Mouse (Mus musculus) intestine, embryonic 16.5 days (tissue): ENCODE measurements around the gene Dcps. TPM values are rescaled to one million over a fixed set of nuclear protein-coding genes. Genes with fewer than 3 reads are reported as not detected.

Source experiments
- ATAC-seq: fragments of 200-750 bp; cut with Nextera tagmentation; 2 replicates; pipeline ENCODE4 v1.8.0; 2017; ENCODE audit warnings: moderate TSS enrichment, moderate library complexity
- H3K27ac ChIP-seq: fragments of 300-500 bp; sonication (generic); 2 replicates; pipeline ENCODE4 v1.5.1; 2014; ENCODE audit warnings: mild to moderate bottlenecking, low read length
- H3K27me3 ChIP-seq: fragments of 300-500 bp; sonication (generic); replicated peaks from 2 replicates; pipeline ENCODE4 v1.6.1; 2014; ENCODE audit warnings: low read length, control low read depth, mixed read lengths; ENCODE audit not compliant: control insufficient read depth, insufficient read depth
- H3K36me3 ChIP-seq: fragments of 300-500 bp; sonication (generic); 2 replicates; pipeline ENCODE4 v1.6.1; 2014; ENCODE audit warnings: low read length, control low read depth; ENCODE audit not compliant: control insufficient read depth, insufficient read depth
- H3K4me1 ChIP-seq: fragments of 300-500 bp; sonication (generic); 2 replicates; pipeline ENCODE4 v1.6.1; 2014; ENCODE audit warnings: low read length, control low read depth, mixed read lengths; ENCODE audit not compliant: control insufficient read depth, insufficient read depth
- H3K4me2 ChIP-seq: fragments of 300-500 bp; sonication (generic); 2 replicates; pipeline ENCODE4 v1.6.1; 2014; ENCODE audit warnings: low read depth, low read length, control low read depth
- H3K4me3 ChIP-seq: fragments of 300-500 bp; sonication (generic); 2 replicates; pipeline ENCODE4 v1.5.1; 2014; ENCODE audit warnings: mild to moderate bottlenecking, low read length
- H3K9ac ChIP-seq: fragments of 300-500 bp; sonication (generic); 2 replicates; pipeline ENCODE4 v1.6.1; 2014; ENCODE audit warnings: low read depth, low read length
- H3K9me3 ChIP-seq: fragments of 300-500 bp; sonication (generic); 2 replicates; pipeline ENCODE4 v1.6.1; 2016; ENCODE audit warnings: low read length, control low read depth; ENCODE audit not compliant: control insufficient read depth
- WGBS: fragments of 180-500 bp; shearing (Covaris S2); extraction: QIAGEN DNeasy Blood & Tissue Kit; methylation state at CpG from one replicate; pipeline ENCODE4 v1.1.7; 2014; 5-methylcytosine and 5-hydroxymethylcytosine counted together
- polyA plus RNA-seq: library from polyadenylated mRNA; unstranded; fragments of >200 nt; fragmentation: Nextera tagmentation; extraction: Ambion mirVana; gene quantifications from 2 replicates; pipeline ENCODE4 v1.2.1, GENCODE M21; 2015

The Dcps gene
- polyA plus RNA-seq, 1 experiment from 2014 or later, result 88.2 TPM

GRCm38 (mm10) chr9:35199772-35200471 is 24.1 kb upstream of the Dcps start, which contains the start of the genes Srpr and Tirap:
Srpr (plus strand) TSS chr9:35200175.
Tirap (minus strand) TSS chr9:35200291.
- Histone ChIP-seq H3K4me2 (peak within 1 kb of the TSS; percentile 82), H3K9ac (peak within 1 kb of the TSS; percentile 86), H3K27me3 (no peaks in the 10 kb centered on the region), H3K4me1 (peaks cover 5% of the 10 kb centered on the region; the same call in 1 of the 2 replicates), H3K9me3 (no peaks in the 10 kb centered on the region), H3K27ac (peak within 1 kb of the TSS; percentile 63), H3K36me3 (no peaks in the 10 kb centered on the region), H3K4me3 (peak within 1 kb of the TSS; percentile 73)
- WGBS, result under 1% methylated on average over 39 of the region's 44 CpGs
- ATAC-seq, result peak; percentile 95

- Histone ChIP-seq H3K27ac (peak overlapping the region; percentile 63), H3K4me2 (peak overlapping the region; percentile 82), H3K9ac (peak overlapping the region; percentile 86), H3K27me3 (no peaks in the 10 kb centered on the region), H3K4me1 (peaks cover 5% of the 10 kb centered on the region; the same call in 1 of the 2 replicates), H3K36me3 (no peaks in the 10 kb centered on the region), H3K4me3 (peak overlapping the region; percentile 73), H3K9me3 (no peaks in the 10 kb centered on the region)
- peak; percentile 77 for ATAC-seq
- 21% methylated on average over 18 of the region's 18 CpGs for WGBS
Measured at GRCm38 (mm10) chr9:35198945-35199771, 23.3 kb upstream of the Dcps start.

GRCm38 (mm10) chr9:35198351-35198750 is 22.5 kb upstream of the Dcps start:
- H3K27ac ChIP-seq, result no peak overlapping the region
- no peaks in the 10 kb centered on the region for H3K27me3 ChIP-seq
- H3K4me3 ChIP-seq, result no peak overlapping the region
- no peak for ATAC-seq
- WGBS, result 82% methylated on average over 10 of the region's 10 CpGs
- H3K4me2 ChIP-seq, result no peak overlapping the region
- no peaks in the 10 kb centered on the region for H3K36me3 ChIP-seq
- H3K4me1 ChIP-seq, result peaks cover 5% of the 10 kb centered on the region; the same call in 1 of the 2 replicates
- H3K9ac ChIP-seq, result no peak overlapping the region
- H3K9me3 ChIP-seq, result no peaks in the 10 kb centered on the region

- no peak overlapping the region for H3K4me2 ChIP-seq
- no peaks in the 10 kb centered on the region for H3K27me3 ChIP-seq
- no peak overlapping the region for H3K9ac ChIP-seq
- H3K27ac ChIP-seq, result no peak overlapping the region
- ATAC-seq, result no peak
- no peaks in the 10 kb centered on the region for H3K9me3 ChIP-seq
- 89% methylated on average over 3 of the region's 3 CpGs for WGBS
- no peak overlapping the region for H3K4me3 ChIP-seq
- peaks cover 5% of the 10 kb centered on the region; the same call in 1 of the 2 replicates for H3K4me1 ChIP-seq
- H3K36me3 ChIP-seq, result no peaks in the 10 kb centered on the region
Measured at GRCm38 (mm10) chr9:35197625-35198024, 21.8 kb upstream of the Dcps start.

- WGBS, result 95% methylated on average over 3 of the region's 3 CpGs
- no peak overlapping the region for H3K4me2 ChIP-seq
- no peak overlapping the region for H3K4me3 ChIP-seq
- no peaks in the 10 kb centered on the region for H3K27me3 ChIP-seq
- no peak overlapping the region for H3K27ac ChIP-seq
- no peaks in the 10 kb centered on the region for H3K4me1 ChIP-seq
- no peak for ATAC-seq
- H3K9ac ChIP-seq, result no peak overlapping the region
- H3K36me3 ChIP-seq, result no peaks in the 10 kb centered on the region; the same call in 1 of the 2 replicates
- H3K9me3 ChIP-seq, result no peaks in the 10 kb centered on the region
Measured at GRCm38 (mm10) chr9:35194048-35194447, 18.2 kb upstream of the Dcps start.

- no peaks in the 10 kb centered on the region for H3K27me3 ChIP-seq
- 85% methylated on average over 11 of the region's 11 CpGs for WGBS
- no peak overlapping the region for H3K27ac ChIP-seq
- no peak overlapping the region for H3K4me2 ChIP-seq
- no peaks in the 10 kb centered on the region for H3K9me3 ChIP-seq
- no peak overlapping the region for H3K4me3 ChIP-seq
- no peak for ATAC-seq
- peaks cover 7% of the 10 kb centered on the region; the same call in 1 of the 2 replicates for H3K36me3 ChIP-seq
- no peaks in the 10 kb centered on the region for H3K4me1 ChIP-seq
- no peak overlapping the region for H3K9ac ChIP-seq
Measured at GRCm38 (mm10) chr9:35192983-35193542, 17.2 kb upstream of the Dcps start.

- 77% methylated on average over 22 of the region's 22 CpGs for WGBS
- ATAC-seq, result no peak
Measured at GRCm38 (mm10) chr9:35188700-35189099, 12.8 kb upstream of the Dcps start.

GRCm38 (mm10) chr9:35187351-35187903 is 11.6 kb upstream of the Dcps start:
- H3K36me3 ChIP-seq, result peaks cover 7% of the 10 kb centered on the region; the same call in 1 of the 2 replicates
- no peak overlapping the region for H3K4me2 ChIP-seq
- no peaks in the 10 kb centered on the region for H3K9me3 ChIP-seq
- no peak overlapping the region for H3K4me3 ChIP-seq
- 82% methylated on average over 10 of the region's 10 CpGs for WGBS
- no peaks in the 10 kb centered on the region for H3K4me1 ChIP-seq
- ATAC-seq, result no peak
- no peak overlapping the region for H3K27ac ChIP-seq
- no peak overlapping the region for H3K9ac ChIP-seq
- H3K27me3 ChIP-seq, result no peaks in the 10 kb centered on the region

More at GRCm38 (mm10) chr9:35188700-35189099, 12.8 kb upstream of the Dcps start:
- H3K9me3 ChIP-seq, result no peaks in the 10 kb centered on the region
- no peak overlapping the region for H3K4me2 ChIP-seq
- no peak overlapping the region for H3K27ac ChIP-seq
- H3K27me3 ChIP-seq, result no peaks in the 10 kb centered on the region
- H3K4me3 ChIP-seq, result no peak overlapping the region
- H3K9ac ChIP-seq, result no peak overlapping the region
- peaks cover 7% of the 10 kb centered on the region; the same call in 1 of the 2 replicates for H3K36me3 ChIP-seq
- no peaks in the 10 kb centered on the region for H3K4me1 ChIP-seq

GRCm38 (mm10) chr9:35186430-35186829 is 10.6 kb upstream of the Dcps start:
- H3K4me2 ChIP-seq, result no peak overlapping the region
- no peak overlapping the region for H3K4me3 ChIP-seq
- H3K9ac ChIP-seq, result no peak overlapping the region
- no peaks in the 10 kb centered on the region for H3K9me3 ChIP-seq
- WGBS, result 71% methylated on average over 4 of the region's 4 CpGs
- no peaks in the 10 kb centered on the region for H3K27me3 ChIP-seq
- ATAC-seq, result no peak
- H3K4me1 ChIP-seq, result no peaks in the 10 kb centered on the region
- peaks cover 7% of the 10 kb centered on the region; the same call in 1 of the 2 replicates for H3K36me3 ChIP-seq
- H3K27ac ChIP-seq, result no peak overlapping the region
